Mouse (Mus musculus): ENCODE data around the gene Sgsm2. TPM values are rescaled to one million over a fixed set of nuclear protein-coding genes. Genes with fewer than 3 reads are reported as not detected.

Sgsm2 gene
- total and polyA plus RNA-seq, 3 experiments = 5.1 to 8.3 (median 5.3) TPM

DNA sequence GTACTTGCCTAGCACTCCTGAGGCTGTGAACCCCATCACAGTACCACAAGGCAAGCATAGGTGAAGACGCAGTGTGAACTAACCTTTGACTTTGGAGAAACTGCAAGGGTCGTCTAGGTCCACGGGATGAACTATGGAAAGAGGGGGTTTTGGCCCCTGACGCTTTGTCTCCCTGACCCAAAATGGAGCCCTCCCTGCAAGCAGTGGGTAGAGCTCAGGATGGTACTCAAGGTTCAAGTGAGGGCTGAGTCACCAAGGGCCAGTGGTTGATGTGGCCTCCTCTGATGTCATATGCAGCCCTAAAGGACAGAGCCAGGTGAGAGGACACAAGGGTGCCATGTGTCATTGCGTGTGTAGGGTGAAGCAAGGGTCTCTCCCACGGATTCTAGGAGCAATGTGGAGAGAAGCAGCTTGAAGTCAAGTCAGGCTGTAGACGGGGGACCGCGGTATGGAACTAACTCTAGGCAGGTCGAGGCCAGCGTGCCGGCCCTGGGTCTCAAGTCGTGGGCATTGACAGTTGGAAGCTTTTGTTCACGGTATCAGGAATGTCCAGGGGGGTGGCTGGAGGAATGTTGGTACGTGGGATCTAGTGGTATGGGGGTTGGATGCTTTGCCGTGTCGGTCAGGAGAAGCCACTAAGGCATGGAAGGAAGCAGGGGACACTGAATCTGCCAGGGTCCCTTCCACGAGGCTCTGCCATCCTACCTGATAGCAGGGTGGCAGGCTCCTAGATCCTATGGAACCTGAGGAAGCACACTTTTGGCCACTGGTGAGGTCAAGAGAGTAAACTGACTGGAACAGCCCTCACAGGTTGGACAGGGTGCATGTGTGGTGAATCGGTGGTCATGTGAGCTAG is 56.8 kb downstream of the Sgsm2 start:
- Histone ChIP-seq H3K9ac (ENCODE audit: low read depth, low read length) (no peak overlapping the region), H3K27ac (no peak overlapping the region), H3K36me3 (ENCODE audit: control insufficient read depth, insufficient read depth, low read length) (no peaks in the 10 kb centered on the region), H3K27me3 (ENCODE audit: control insufficient read depth, insufficient read depth, low read length) (no peaks in the 10 kb centered on the region), H3K4me1 (ENCODE audit: control insufficient read depth, insufficient read depth, low read length) (peaks cover 8% of the 10 kb centered on the region), H3K4me3 (no peak overlapping the region), H3K79me2 (replicated peaks; ENCODE audit: control insufficient read depth, insufficient read depth, low read length) (peaks cover 5% of the 10 kb centered on the region; the same call in 1 of the 2 replicates)
- DNase-seq = peak in 1 of 2 experiments; percentile 18
- intact Hi-C loops (cut with DNase I) = loop anchor here (1.0 to 10.0 kb wide), 2 partner anchors 9 to 325 kb away; partner anchors contain the start of gene Hic1
- TF ChIP-seq POLR2A (IDR thresholded peaks at IDR 0.05; ENCODE audit: insufficient read depth, low read depth, low read length) = no peak
- no peak for TF ChIP-seq CTCF (IDR thresholded peaks at IDR 0.05)
- no peak for TF ChIP-seq EP300 (IDR thresholded peaks at IDR 0.05; ENCODE audit: insufficient read depth, low read depth, low read length)
- 91% methylated on average over 19 of the region's 19 CpGs for WGBS

GRCm38 (mm10) chr11:74838971-74839370 is 57.9 kb downstream of the Sgsm2 start:
- H3K27ac ChIP-seq = peak overlapping the region; percentile 98
- no peaks in the 10 kb centered on the region for H3K27me3 ChIP-seq (ENCODE audit: control insufficient read depth, insufficient read depth, low read length)
- intact Hi-C loops (cut with DNase I) = loop anchor here (1.0 to 10.0 kb wide), 2 partner anchors 8 to 326 kb away; partner anchors contain the start of gene Hic1
- peaks cover 5% of the 10 kb centered on the region; the same call in 1 of the 2 replicates for H3K79me2 ChIP-seq (replicated peaks; ENCODE audit: control insufficient read depth, insufficient read depth, low read length)
- no peaks in the 10 kb centered on the region for H3K36me3 ChIP-seq (ENCODE audit: control insufficient read depth, insufficient read depth, low read length)
- H3K9ac ChIP-seq (ENCODE audit: low read depth, low read length) = no peak overlapping the region
- 4% methylated on average over 6 of the region's 6 CpGs for WGBS
- peak; percentile 45 to 75 for DNase-seq
- TF ChIP-seq CTCF (IDR thresholded peaks at IDR 0.05) = no peak
- TF ChIP-seq POLR2A (IDR thresholded peaks at IDR 0.05; ENCODE audit: insufficient read depth, low read depth, low read length) = peak; percentile 19; the same call in 1 of the 2 replicates
- peak; percentile 33; the same call in 1 of the 2 replicates for TF ChIP-seq EP300 (IDR thresholded peaks at IDR 0.05; ENCODE audit: insufficient read depth, low read depth, low read length)
- H3K4me1 ChIP-seq (ENCODE audit: control insufficient read depth, insufficient read depth, low read length) = peaks cover 18% of the 10 kb centered on the region
- peak overlapping the region; percentile 78 for H3K4me3 ChIP-seq

DNA sequence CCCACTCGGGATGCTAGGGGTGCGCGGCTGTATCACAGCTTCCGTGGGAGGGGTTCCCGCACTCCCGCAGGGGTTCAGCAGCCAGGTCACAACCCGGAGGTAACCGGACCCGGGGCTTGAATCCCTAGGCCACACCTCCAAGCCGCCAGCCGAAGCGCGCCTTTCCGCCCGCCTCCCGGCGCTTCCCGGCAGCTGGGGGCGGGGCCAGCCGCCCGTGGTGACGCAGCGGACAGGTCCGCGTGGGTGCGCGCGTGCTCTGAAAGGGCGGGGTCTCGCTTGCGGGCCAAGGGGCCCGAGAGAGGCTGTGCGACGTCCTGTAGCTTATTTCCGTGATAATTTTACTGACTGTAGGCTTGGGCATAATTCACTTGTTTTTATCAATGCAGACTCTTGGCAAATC is 58.4 kb downstream of the Sgsm2 start:
- H3K4me3 ChIP-seq = peak overlapping the region; percentile 78
- peak overlapping the region; percentile 98 for H3K27ac ChIP-seq
- peak; percentile 49; the same call in 1 of the 2 replicates for TF ChIP-seq POLR2A (IDR thresholded peaks at IDR 0.05; ENCODE audit: insufficient read depth, low read depth, low read length)
- TF ChIP-seq CTCF (IDR thresholded peaks at IDR 0.05) = no peak
- peak; percentile 52; the same call in 1 of the 2 replicates for TF ChIP-seq EP300 (IDR thresholded peaks at IDR 0.05; ENCODE audit: insufficient read depth, low read depth, low read length)
- intact Hi-C loops (cut with DNase I) = loop anchor here (10.0 kb wide), 1 partner anchor 326 kb away; the partner anchor contains the start of gene Hic1
- peaks cover 5% of the 10 kb centered on the region; the same call in 1 of the 2 replicates for H3K79me2 ChIP-seq (replicated peaks; ENCODE audit: control insufficient read depth, insufficient read depth, low read length)
- H3K27me3 ChIP-seq (ENCODE audit: control insufficient read depth, insufficient read depth, low read length) = no peaks in the 10 kb centered on the region
- H3K4me1 ChIP-seq (ENCODE audit: control insufficient read depth, insufficient read depth, low read length) = peaks cover 23% of the 10 kb centered on the region
- H3K36me3 ChIP-seq (ENCODE audit: control insufficient read depth, insufficient read depth, low read length) = no peaks in the 10 kb centered on the region
- under 1% methylated on average over 35 of the region's 35 CpGs for WGBS
- peak overlapping the region; percentile 74 for H3K9ac ChIP-seq (ENCODE audit: low read depth, low read length)
- peak; percentile 97 to 98 for DNase-seq

GRCm38 (mm10) chr11:74837694-74838431 is 59.0 kb downstream of the Sgsm2 start:
- H3K27ac ChIP-seq = peak overlapping the region; percentile 98

GRCm38 (mm10) chr11:74837056-74837693 is 59.7 kb downstream of the Sgsm2 start:
- H3K36me3 ChIP-seq (ENCODE audit: control insufficient read depth, insufficient read depth, low read length) = no peaks in the 10 kb centered on the region
- peak overlapping the region; percentile 25 for H3K9ac ChIP-seq (ENCODE audit: low read depth, low read length)
- WGBS = 57% methylated on average over 16 of the region's 16 CpGs
- peaks cover 5% of the 10 kb centered on the region; the same call in 1 of the 2 replicates for H3K79me2 ChIP-seq (replicated peaks; ENCODE audit: control insufficient read depth, insufficient read depth, low read length)
- H3K27me3 ChIP-seq (ENCODE audit: control insufficient read depth, insufficient read depth, low read length) = no peaks in the 10 kb centered on the region
- H3K4me3 ChIP-seq = peak overlapping the region; percentile 78
- intact Hi-C loops (cut with DNase I) = loop anchor here (10.0 kb wide), 1 partner anchor 328 kb away; the partner anchor contains the start of gene Hic1
- TF ChIP-seq EP300 (IDR thresholded peaks at IDR 0.05; ENCODE audit: insufficient read depth, low read depth, low read length) (no peak), POLR2A (IDR thresholded peaks at IDR 0.05; ENCODE audit: insufficient read depth, low read depth, low read length) (no peak), CTCF (IDR thresholded peaks at IDR 0.05) (no peak)
- H3K27ac ChIP-seq = peak overlapping the region; percentile 98
- DNase-seq = no peak
- H3K4me1 ChIP-seq (ENCODE audit: control insufficient read depth, insufficient read depth, low read length) = peaks cover 25% of the 10 kb centered on the region

More at GRCm38 (mm10) chr11:74837694-74838431, 59.0 kb downstream of the Sgsm2 start:
- under 1% methylated on average over 54 of the region's 54 CpGs for WGBS
- Histone ChIP-seq H3K4me3 (peak overlapping the region; percentile 78), H3K27me3 (ENCODE audit: control insufficient read depth, insufficient read depth, low read length) (no peaks in the 10 kb centered on the region), H3K36me3 (ENCODE audit: control insufficient read depth, insufficient read depth, low read length) (no peaks in the 10 kb centered on the region), H3K79me2 (replicated peaks; ENCODE audit: control insufficient read depth, insufficient read depth, low read length) (peaks cover 5% of the 10 kb centered on the region; the same call in 1 of the 2 replicates), H3K4me1 (ENCODE audit: control insufficient read depth, insufficient read depth, low read length) (peaks cover 25% of the 10 kb centered on the region), H3K9ac (ENCODE audit: low read depth, low read length) (peak overlapping the region; percentile 74)
- peak; percentile 84 for TF ChIP-seq POLR2A (IDR thresholded peaks at IDR 0.05; ENCODE audit: insufficient read depth, low read depth, low read length)
- peak; percentile 69; the same call in 1 of the 2 replicates for TF ChIP-seq EP300 (IDR thresholded peaks at IDR 0.05; ENCODE audit: insufficient read depth, low read depth, low read length)
- peak; percentile 33 for TF ChIP-seq CTCF (IDR thresholded peaks at IDR 0.05)
- intact Hi-C loops (cut with DNase I) = loop anchor here (10.0 kb wide), 1 partner anchor 327 kb away; the partner anchor contains the start of gene Hic1
- peak; percentile 95 to 97 for DNase-seq
